Mouse (Mus musculus) heart, adult 2 months (tissue): ENCODE measurements around the gene Rarb.

ENCODE experiments used
- CTCF ChIP-seq: fragments of 200-600 bp; IDR thresholded peaks from 2 replicates; pipeline ENCODE4 v1.8.1; 2022; ENCODE audit warnings: antibody characterized with exemption, mild to moderate bottlenecking, moderate library complexity
- EP300 ChIP-seq: fragments of 200-500 bp; IDR thresholded peaks from 2 replicates; pipeline ENCODE4 v1.6.1; 2011; ENCODE audit warnings: low read depth, low read length, control low read depth; ENCODE audit not compliant: insufficient read depth
- POLR2A ChIP-seq: fragments of 200-500 bp; IDR thresholded peaks from 2 replicates; pipeline ENCODE4 v1.6.1; 2011; ENCODE audit warnings: mild to moderate bottlenecking, low read depth, low read length, control low read depth; ENCODE audit not compliant: insufficient read depth

DNA sequence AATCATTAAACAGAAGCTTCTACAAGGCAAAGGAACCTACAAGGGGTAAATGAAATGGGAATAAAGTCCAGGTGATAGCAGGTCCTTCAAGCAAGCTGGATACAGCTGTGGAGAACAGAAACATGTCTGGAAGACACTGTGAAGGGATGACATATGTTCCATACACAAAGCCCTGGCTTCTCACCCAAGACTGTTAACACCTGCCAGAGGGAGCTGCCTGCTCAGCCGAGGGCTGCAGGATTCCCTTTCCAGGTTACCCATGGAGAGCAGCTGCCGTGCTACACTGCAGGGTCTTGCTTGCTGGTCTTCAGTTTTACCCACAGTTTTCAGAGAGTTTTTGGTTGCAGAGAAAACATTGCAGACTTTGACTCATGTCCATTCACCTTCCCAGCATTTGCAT is 290.3 kb downstream of the Rarb start:
- TF ChIP-seq EP300 = no peak
- no peak for TF ChIP-seq CTCF
- no peak for TF ChIP-seq POLR2A
